Mouse (Mus musculus): ENCODE data around the gene Ccdc163.

- peak; percentile 87 for TF ChIP-seq CTCF (IDR thresholded peaks at IDR 0.05; ENCODE audit: control insufficient read depth, insufficient read depth, low read length)
- TF ChIP-seq POLR2A (IDR thresholded peaks at IDR 0.05; ENCODE audit: borderline replicate concordance, control insufficient read depth, low read depth, low read length): peak; percentile 90; the same call in 1 of the 2 replicates
Observed at GRCm38 (mm10) chr4:116685402-116686061, 22.8 kb upstream of the Ccdc163 start, which contains the start of gene Prdx1.
